ENCODE assay signal across 21 mouse cellular contexts in the genomic region with DNA sequence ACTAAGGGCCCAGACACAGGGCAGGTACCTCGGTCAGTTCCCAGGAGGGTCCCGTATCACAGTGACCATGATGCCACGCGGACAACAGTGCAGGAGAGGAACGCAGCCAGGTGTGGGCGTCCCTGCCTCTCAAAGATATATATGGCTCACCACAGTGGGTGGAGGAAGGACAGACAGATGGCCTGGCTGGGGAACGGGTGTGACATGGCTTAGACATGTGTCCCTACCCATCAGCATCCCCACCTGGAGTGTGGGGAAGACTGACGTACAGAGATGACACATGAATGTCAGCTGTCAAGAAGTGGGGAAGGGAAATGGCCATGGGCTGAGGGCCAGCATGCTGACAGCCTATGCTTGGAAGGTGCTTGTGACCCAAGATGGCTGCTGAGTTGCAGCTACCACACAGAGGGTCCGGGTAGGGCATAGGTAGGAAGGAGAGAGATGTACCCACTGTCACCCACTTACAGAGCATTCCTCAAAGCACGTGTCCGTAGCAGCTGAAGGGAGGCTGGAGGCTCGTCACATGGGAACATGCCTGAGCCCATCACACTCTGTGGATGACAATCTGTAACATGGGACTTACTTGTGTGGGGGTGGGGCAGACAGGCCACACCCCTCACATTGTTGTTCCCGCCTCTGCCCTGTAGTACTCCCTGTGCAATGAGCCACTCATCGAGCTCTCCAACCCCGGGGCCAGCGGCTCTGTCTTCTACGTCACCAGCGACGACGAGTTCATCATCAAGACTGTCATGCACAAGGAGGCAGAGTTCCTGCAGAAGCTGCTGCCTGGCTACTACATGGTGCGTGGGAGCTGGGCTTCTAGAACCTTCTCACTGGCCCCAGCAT. TPM values are rescaled to one million over a fixed set of nuclear protein-coding genes. Genes with fewer than 3 reads are reported as not detected.
A peak's percentile ranks its signal among the peaks of the same experiment; 100 is the strongest.
DNase-seq lines count a peak whose midpoint lies in the region.
"Had no signal": no experiment of that assay in that cellular context is flagged by ENCODE, and none has a peak within 500 bp of the region (broad histone marks: within the 10 kb centered on the region; RNA-seq: fewer than 3 reads in every experiment).

No protein-coding gene starts in this region.

- intact Hi-C loops in left cerebral cortex, postnatal 4 days (cut with DNase I) = no loop called here

- DNase-seq in frontal cortex, postnatal 36 days (ENCODE audit: low spot score in 2 of 2) = peak; percentile 63 to 82
- no peak for DNase-seq in frontal cortex, postnatal 10 days (ENCODE audit: low spot score in 2 of 2)
- peak; percentile 69 to 77 for DNase-seq in left cerebral cortex, adult 18-20 months (ENCODE audit: low spot score in 2 of 2)
- DNase-seq in left cerebral cortex, postnatal 4 days = no peak
- DNase-seq in right cerebral cortex, adult 2 months (ENCODE audit: low spot score in 2 of 2) = peak; percentile 69 to 70
- DNase-seq in right cerebral cortex, postnatal 4 days = no peak
- DNase-seq in B cell, adult 2 months = no peak
- DNase-seq: adrenal gland, postnatal 10 days; cerebellum, adult 11 months; cerebellum, postnatal 10 days; forebrain, postnatal 0 days; gastrocnemius, postnatal 10 days; kidney, adult 18-20 months; kidney, postnatal 25 days; liver, postnatal 0 days; lung, postnatal 36 days; thymus, adult 2 months; thymus, postnatal 36 days had no signal

RNA-seq across cellular contexts. Expression of a gene that starts 13.8 kb away (rescaled TPM):
- total RNA-seq in left cerebral cortex, adult 18-20 months (2021) = 10 to 100 TPM; 30.5 to 34.6 TPM
- 10 to 100 TPM; 26.5 to 26.9 TPM for total RNA-seq in left cerebral cortex, postnatal 4 days (2021)

RNA-seq across cellular contexts. Expression of a gene that starts 14.3 kb away (rescaled TPM):
- 100 to 1,000 TPM; 415 to 417 TPM for total RNA-seq in left cerebral cortex, adult 18-20 months (2021)
- 100 to 1,000 TPM; 295 to 304 TPM for total RNA-seq in left cerebral cortex, postnatal 4 days (2021)

RNA-seq across cellular contexts. Expression of a gene that starts 15.7 kb away (rescaled TPM):
- total RNA-seq in left cerebral cortex, adult 18-20 months (2021) = under 1 TPM; 0.16 to 0.23 TPM
- 1 to 10 TPM; 5.4 to 6.1 TPM for total RNA-seq in left cerebral cortex, postnatal 4 days (2021)
- total RNA-seq: heart, postnatal 25 days had no signal

RNA-seq across cellular contexts. Expression of a gene that starts 21.5 kb away (rescaled TPM):
- total RNA-seq in left cerebral cortex, adult 18-20 months (2021) = 1 to 10 TPM; 1.1 to 1.5 TPM
- total RNA-seq in left cerebral cortex, postnatal 4 days (2021) = 1 to 10 TPM; 1.6 to 2.0 TPM
- total RNA-seq: monocyte, adult 5-6 weeks had no signal

RNA-seq across cellular contexts. Expression of a gene that starts 36.0 kb away (rescaled TPM):
- total RNA-seq in left cerebral cortex, adult 18-20 months (2021) = 1 to 10 TPM; 2.5 to 3.6 TPM
- total RNA-seq in left cerebral cortex, postnatal 4 days (2021) = under 1 TPM; 0.12 to 0.28 TPM
- total RNA-seq: common myeloid progenitor, adult 5-6 weeks; forebrain, postnatal 0 days; monocyte, adult 5-6 weeks had no signal

Comparison
In these comparisons a context has a peak if more than half of its experiments do, and no peak if none do; other contexts are left out.
1. DNase-seq: peak in frontal cortex, postnatal 36 days (2 of 2), left cerebral cortex, adult 18-20 months (2 of 2) and right cerebral cortex, adult 2 months (2 of 2); none in frontal cortex, postnatal 10 days (0 of 2), left cerebral cortex, postnatal 4 days (single experiment), right cerebral cortex, postnatal 4 days (single experiment) and B cell, adult 2 months (0 of 2).
2. RNA of a gene that starts 15.7 kb away (total RNA-seq): 5.4 to 6.1 TPM in left cerebral cortex, postnatal 4 days; 0.16 to 0.23 TPM in left cerebral cortex, adult 18-20 months; every median in the first group is over 4 times any median in the second.